ENCODE assay signal across 8 mouse cellular contexts in the genomic region with DNA sequence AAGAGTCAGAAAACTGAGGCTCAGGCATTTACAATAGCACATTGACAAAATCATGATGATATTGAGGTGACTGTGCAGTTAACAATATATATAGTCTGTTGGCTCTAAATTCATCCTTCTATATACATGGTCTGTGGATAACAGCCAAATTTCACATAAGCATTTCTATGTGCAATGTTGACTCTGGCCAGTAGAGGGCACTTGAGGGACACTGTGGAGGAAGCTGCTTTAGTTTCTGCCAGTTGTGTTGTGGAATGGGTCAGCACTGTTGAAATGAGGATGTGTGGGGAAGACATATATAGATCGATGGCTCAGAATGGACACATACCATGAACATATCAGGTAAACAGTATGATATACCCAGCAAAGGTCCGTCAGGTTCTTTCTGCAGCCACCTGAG. TPM values are rescaled to one million over a fixed set of nuclear protein-coding genes. Genes with fewer than 3 reads are reported as not detected.
DNase-seq lines count a peak whose midpoint lies in the region; ATAC-seq and TF ChIP-seq lines count a peak whose summit lies in the region.
"Had no signal": no experiment of that assay in that cellular context is flagged by ENCODE, and none has a peak within 500 bp of the region (broad histone marks: within the 10 kb centered on the region; RNA-seq: fewer than 3 reads in every experiment).

No protein-coding gene starts in this region.

- ATAC-seq in midbrain, embryonic 13.5 days: no peak

- H3K9me3 ChIP-seq in midbrain, embryonic 10.5 days (replicated peaks): no peaks in the 10 kb centered on the region
- no peaks in the 10 kb centered on the region for H3K9me3 ChIP-seq in midbrain, embryonic 13.5 days

- intact Hi-C loops in left cerebral cortex, adult 2 months (cut with DNase I): loop anchor here (10.0 kb wide), 1 partner anchor 638 kb away; no protein-coding TSS in a partner anchor

- H3K4me2 ChIP-seq in midbrain, embryonic 13.5 days (replicated peaks): no peak overlapping the region

- H3K36me3 ChIP-seq in midbrain, embryonic 10.5 days: no peaks in the 10 kb centered on the region
- no peaks in the 10 kb centered on the region for H3K36me3 ChIP-seq in midbrain, embryonic 13.5 days

- no peaks in the 10 kb centered on the region for H3K27me3 ChIP-seq in midbrain, embryonic 10.5 days (ENCODE audit: low read depth, poor library complexity, severe bottlenecking)
- no peaks in the 10 kb centered on the region for H3K27me3 ChIP-seq in midbrain, embryonic 13.5 days

- no peak overlapping the region for H3K4me3 ChIP-seq in midbrain, embryonic 10.5 days
- no peak overlapping the region for H3K4me3 ChIP-seq in midbrain, embryonic 13.5 days (replicated peaks)
- no peak overlapping the region for H3K4me3 ChIP-seq in left cerebral cortex, adult 2 months
- H3K4me3 ChIP-seq: myocyte had no signal

- 78% methylated on average over 2 of the region's 2 CpGs for WGBS in midbrain, embryonic 10.5 days
- WGBS in midbrain, embryonic 13.5 days: 76% methylated on average over 2 of the region's 2 CpGs

- DNase-seq in midbrain, embryonic 10.5 days (ENCODE audit: low spot score): peak; percentile 37
- DNase-seq in R1 (ENCODE audit: low read depth, low spot score): peak; percentile 13
- peak; percentile 2 for DNase-seq in cerebellum, adult 11-12 months
- DNase-seq in gastrocnemius, postnatal 10 days: peak; percentile 24
- peak; percentile 33 to 57 for DNase-seq in left cerebral cortex, adult 2 months (ENCODE audit: extremely low spot score in 1 of 2, low spot score in 2 of 2)
- DNase-seq in right cerebral cortex, adult 18-20 months: peak; percentile 19

- no peak overlapping the region for H3K27ac ChIP-seq in midbrain, embryonic 10.5 days (replicated peaks)
- H3K27ac ChIP-seq in midbrain, embryonic 13.5 days: no peak overlapping the region
- H3K27ac ChIP-seq in left cerebral cortex, adult 2 months: no peak overlapping the region

- peak; percentile 77 for TF ChIP-seq CTCF in left cerebral cortex, adult 2 months (IDR thresholded peaks at IDR 0.05)

- no peaks in the 10 kb centered on the region for H3K4me1 ChIP-seq in midbrain, embryonic 10.5 days
- H3K4me1 ChIP-seq in midbrain, embryonic 13.5 days (replicated peaks): no peaks in the 10 kb centered on the region

- no peak overlapping the region for H3K9ac ChIP-seq in midbrain, embryonic 13.5 days (replicated peaks)

RNA-seq across cellular contexts. Expression of gene Hs6st2, which starts 54.8 kb away (rescaled TPM):
- polyA plus RNA-seq in midbrain, embryonic 10.5 days (2016; fragmentation: Nextera tagmentation; extraction: Ambion mirVana): 10.9 and 13.2 TPM in 2 replicates
- polyA plus RNA-seq in midbrain, embryonic 13.5 days (2015; fragmentation: Nextera tagmentation; extraction: Ambion mirVana): 16.8 and 24.7 TPM in 2 replicates
- total RNA-seq in gastrocnemius, postnatal 10 days (2021): 10 to 100 TPM; 33.4 to 35.1 TPM
- 10 to 100 TPM; 32.3 to 37.6 TPM for total RNA-seq in left cerebral cortex, adult 2 months (2021)
